Mouse (Mus musculus) hindbrain, embryonic 11.5 days (tissue): Measurements from ENCODE around the gene Nmbr. TPM values are rescaled to one million over a fixed set of nuclear protein-coding genes. Genes with fewer than 3 reads are reported as not detected.

ENCODE experiments used
- ATAC-seq: fragments of 200-750 bp; cut with Nextera tagmentation; 2 replicates; pipeline ENCODE4 v1.8.0; 2017; ENCODE audit warnings: mild to moderate bottlenecking, moderate TSS enrichment, moderate library complexity; ENCODE audit not compliant: low FRiP score
- DNase-seq: peaks from one replicate; pipeline ENCODE4 v3.0.0-alpha.2; 2015; ENCODE audit warnings: low spot score
- H3K27ac ChIP-seq: fragments of 300-500 bp; sonication (generic); 2 replicates; pipeline ENCODE4 v1.5.1; 2014; ENCODE audit warnings: mild to moderate bottlenecking, low read depth, low read length
- H3K27me3 ChIP-seq: fragments of 300-500 bp; sonication (generic); 2 replicates; pipeline ENCODE4 v1.6.1; 2014; ENCODE audit warnings: mild to moderate bottlenecking, low read length, moderate library complexity, mixed read lengths; ENCODE audit not compliant: control insufficient read depth, insufficient read depth
- H3K36me3 ChIP-seq: fragments of 300-500 bp; sonication (generic); 2 replicates; pipeline ENCODE4 v1.6.1; 2014; ENCODE audit warnings: mild to moderate bottlenecking, low read length, moderate library complexity, mixed read lengths; ENCODE audit not compliant: control insufficient read depth, insufficient read depth
- H3K4me1 ChIP-seq: fragments of 300-500 bp; sonication (generic); replicated peaks from 2 replicates; pipeline ENCODE4 v1.6.1; 2014; ENCODE audit warnings: low read length, mixed read lengths; ENCODE audit not compliant: control insufficient read depth, insufficient read depth
- H3K4me2 ChIP-seq: fragments of 300-500 bp; sonication (generic); replicated peaks from 2 replicates; pipeline ENCODE4 v1.6.1; 2014; ENCODE audit warnings: mild to moderate bottlenecking, low read depth, low read length
- H3K4me3 ChIP-seq: fragments of 300-500 bp; sonication (generic); 2 replicates; pipeline ENCODE4 v1.5.1; 2014; ENCODE audit warnings: low read depth, low read length
- H3K9ac ChIP-seq: fragments of 300-500 bp; sonication (generic); 2 replicates; pipeline ENCODE4 v1.6.1; 2014; ENCODE audit warnings: low read depth, low read length
- H3K9me3 ChIP-seq: fragments of 300-500 bp; sonication (generic); 2 replicates; pipeline ENCODE4 v1.6.1; 2016; ENCODE audit warnings: low read length; ENCODE audit not compliant: control insufficient read depth
- WGBS: fragments of 180-500 bp; shearing (Covaris S2); extraction: QIAGEN DNeasy Blood & Tissue Kit; methylation state at CpG from one replicate; pipeline ENCODE4 v1.1.7; 2014; 5-methylcytosine and 5-hydroxymethylcytosine counted together
- polyA plus RNA-seq: library from polyadenylated mRNA; unstranded; fragments of >200 nt; fragmentation: Nextera tagmentation; extraction: Ambion mirVana; gene quantifications from 2 replicates; pipeline ENCODE4 v1.2.1, GENCODE M21; 2014

Nmbr gene
- polyA plus RNA-seq, 1 experiment from 2014 or later: 0.77 TPM

DNA sequence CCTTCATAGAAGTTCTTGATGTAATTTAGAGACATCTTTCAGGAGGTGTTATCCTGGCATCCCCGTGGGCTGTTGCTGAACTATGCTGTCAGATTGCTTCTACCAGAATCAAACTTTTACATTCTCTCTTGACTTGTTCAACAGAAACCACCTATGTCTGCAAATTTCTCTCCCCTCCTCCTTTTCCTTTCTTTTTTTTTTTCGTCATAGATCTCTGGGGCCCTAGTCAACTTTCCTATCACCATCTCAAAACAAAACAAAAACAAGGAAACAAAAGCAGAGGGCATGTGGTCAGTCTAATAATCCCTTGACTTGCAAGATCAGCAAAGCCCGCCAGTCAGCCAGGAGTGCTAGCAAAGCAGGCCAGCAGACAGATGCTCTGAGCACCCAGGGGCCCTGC lies 12.7 kb downstream of the Nmbr start, which contains the start of gene Gje1:
TSS of gene Gje1 (minus strand) at position 101 of the 400 bp plus-strand sequence.
- ATAC-seq: no peak
- H3K27ac ChIP-seq: no peak within 1 kb of the TSS
- H3K36me3 ChIP-seq: no peaks in the 10 kb centered on the region
- H3K4me2 ChIP-seq: no peak within 1 kb of the TSS
- no peak within 1 kb of the TSS for H3K4me3 ChIP-seq
- WGBS: 65% methylated on average over 3 of the region's 3 CpGs
- H3K4me1 ChIP-seq: no peaks in the 10 kb centered on the region
- DNase-seq: no peak
- no peaks in the 10 kb centered on the region for H3K9me3 ChIP-seq
- no peaks in the 10 kb centered on the region for H3K27me3 ChIP-seq
- H3K9ac ChIP-seq: no peak within 1 kb of the TSS

DNA sequence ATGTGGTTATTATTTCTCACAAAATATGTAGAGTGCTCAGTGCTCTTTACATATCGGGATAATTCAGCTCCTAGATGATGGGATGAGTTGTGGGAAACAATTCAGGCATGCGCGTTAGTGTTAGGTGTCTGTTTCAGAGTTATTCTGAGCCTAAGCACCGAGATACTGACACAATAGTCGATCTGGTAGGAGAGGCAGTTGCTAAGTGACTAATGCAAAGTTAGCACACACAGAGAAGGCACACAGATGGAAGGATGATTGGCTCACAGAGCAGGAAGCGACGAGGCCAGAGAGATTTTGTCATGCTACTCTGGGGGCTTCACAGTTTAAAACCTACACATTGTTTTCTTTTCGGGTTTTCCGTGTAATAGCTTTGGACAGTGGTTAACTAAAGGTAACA lies 20.3 kb downstream of the Nmbr start:
- H3K4me3 ChIP-seq: no peak overlapping the region
- H3K27ac ChIP-seq: no peak overlapping the region
- H3K9ac ChIP-seq: no peak overlapping the region
- ATAC-seq (no peak), DNase-seq (no peak)
- H3K4me2 ChIP-seq: no peak overlapping the region
- 78% methylated on average over 9 of the region's 9 CpGs for WGBS
- H3K27me3 ChIP-seq: no peaks in the 10 kb centered on the region
- H3K9me3 ChIP-seq: no peaks in the 10 kb centered on the region
- H3K36me3 ChIP-seq: no peaks in the 10 kb centered on the region
- H3K4me1 ChIP-seq: no peaks in the 10 kb centered on the region

DNA sequence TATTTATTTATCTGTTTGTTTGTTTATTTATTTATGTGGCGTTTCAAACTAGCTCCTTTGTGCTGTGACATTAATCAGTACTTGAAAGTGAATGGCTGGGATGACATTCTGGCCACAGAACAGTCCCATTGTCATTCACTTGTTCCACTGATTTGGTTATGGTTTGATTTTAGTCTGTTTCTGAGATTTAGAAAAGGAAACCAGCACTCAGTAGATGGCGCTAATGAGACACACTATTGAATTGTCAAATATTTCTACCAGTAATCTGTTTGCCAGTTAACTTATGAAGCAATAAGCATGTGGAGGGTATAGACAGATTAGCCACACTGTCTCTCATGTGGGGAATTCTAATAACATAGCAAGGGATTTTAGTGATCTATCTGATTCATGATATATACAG lies 28.9 kb downstream of the Nmbr start:
- Histone ChIP-seq H3K9ac (no peak overlapping the region), H3K27me3 (no peaks in the 10 kb centered on the region), H3K4me3 (no peak overlapping the region), H3K4me1 (no peaks in the 10 kb centered on the region), H3K27ac (no peak overlapping the region), H3K36me3 (no peaks in the 10 kb centered on the region), H3K4me2 (no peak overlapping the region), H3K9me3 (no peaks in the 10 kb centered on the region)
- peak; percentile 43 for ATAC-seq
- DNase-seq: peak; percentile 74
- 11% methylated on average over 2 of the region's 2 CpGs for WGBS

DNA sequence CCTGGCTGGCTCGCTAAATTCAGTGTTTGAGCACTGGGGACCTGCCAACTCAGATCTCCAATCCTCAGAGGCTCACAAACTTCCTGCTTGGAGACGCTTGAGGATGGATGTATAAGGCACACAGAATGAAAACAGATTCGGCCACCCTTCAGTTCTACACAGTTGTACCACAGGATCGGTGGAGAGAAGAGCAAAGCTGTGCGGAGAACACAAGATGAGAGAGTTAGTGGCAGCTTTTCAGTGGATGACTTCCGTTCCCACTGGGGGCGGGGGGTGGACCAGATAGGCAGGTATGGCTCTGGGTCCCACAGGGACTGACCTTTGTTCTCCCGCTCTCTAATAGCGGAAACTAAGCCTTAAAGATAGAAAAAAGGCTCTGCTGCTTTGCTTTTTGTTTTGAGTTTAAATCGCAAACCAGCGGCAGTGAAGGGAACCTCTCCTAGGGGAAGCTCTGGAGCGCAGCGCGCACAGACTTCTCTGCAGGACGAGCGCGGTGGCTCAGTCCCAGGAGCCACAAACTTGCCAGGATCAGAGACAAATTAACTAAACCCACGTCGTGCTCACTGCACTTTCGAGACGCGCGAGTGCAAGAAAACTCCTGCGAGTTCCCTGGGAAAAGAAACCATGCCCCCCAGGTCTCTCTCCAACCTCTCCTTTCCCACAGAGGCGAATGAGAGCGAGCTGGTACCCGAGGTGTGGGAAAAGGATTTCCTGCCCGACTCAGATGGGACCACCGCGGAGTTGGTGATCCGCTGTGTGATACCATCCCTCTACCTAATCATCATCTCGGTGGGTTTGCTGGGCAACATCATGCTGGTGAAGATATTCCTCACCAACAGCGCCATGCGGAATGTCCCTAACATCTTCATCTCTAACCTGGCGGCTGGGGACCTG lies 54.5 kb downstream of the Nmbr start:
- H3K9ac ChIP-seq: no peak overlapping the region
- H3K36me3 ChIP-seq: no peaks in the 10 kb centered on the region
- H3K9me3 ChIP-seq: no peaks in the 10 kb centered on the region
- peak; percentile 63 for ATAC-seq
- peak overlapping the region; percentile 33 for H3K4me3 ChIP-seq
- 2% methylated on average over 35 of the region's 35 CpGs for WGBS
- no peak overlapping the region for H3K27ac ChIP-seq
- H3K4me2 ChIP-seq: peak overlapping the region; percentile 80
- peak; percentile 51 for DNase-seq
- H3K4me1 ChIP-seq: no peaks in the 10 kb centered on the region
- peaks cover 2% of the 10 kb centered on the region; the same call in 1 of the 2 replicates for H3K27me3 ChIP-seq

DNA sequence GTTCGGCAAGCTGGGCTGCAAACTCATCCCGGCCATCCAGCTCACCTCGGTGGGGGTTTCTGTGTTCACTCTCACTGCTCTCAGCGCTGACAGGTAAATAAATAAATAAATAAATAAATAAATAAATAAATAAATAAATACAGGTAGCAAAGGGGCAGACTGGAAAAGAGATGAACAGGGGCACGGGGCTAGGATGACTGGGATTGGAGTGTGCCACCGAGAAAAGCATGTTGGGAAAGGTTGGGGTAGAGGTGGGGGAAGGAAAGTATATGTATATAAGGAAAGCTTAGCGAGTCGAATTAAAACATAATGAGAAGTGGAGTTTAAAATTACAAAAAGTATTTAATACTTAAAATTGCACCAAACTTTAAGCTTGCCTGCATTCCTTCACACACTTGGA lies 55.2 kb downstream of the Nmbr start:
- no peak overlapping the region for H3K27ac ChIP-seq
- 24% methylated on average over 8 of the region's 8 CpGs for WGBS
- peak overlapping the region; percentile 80 for H3K4me2 ChIP-seq
- no peak overlapping the region for H3K9ac ChIP-seq
- DNase-seq: no peak
- H3K27me3 ChIP-seq: peaks cover 2% of the 10 kb centered on the region; the same call in 1 of the 2 replicates
- ATAC-seq: peak; percentile 11; the same call in 1 of the 2 replicates
- H3K4me3 ChIP-seq: peak overlapping the region; percentile 33
- no peaks in the 10 kb centered on the region for H3K9me3 ChIP-seq
- no peaks in the 10 kb centered on the region for H3K4me1 ChIP-seq
- H3K36me3 ChIP-seq: no peaks in the 10 kb centered on the region

DNA sequence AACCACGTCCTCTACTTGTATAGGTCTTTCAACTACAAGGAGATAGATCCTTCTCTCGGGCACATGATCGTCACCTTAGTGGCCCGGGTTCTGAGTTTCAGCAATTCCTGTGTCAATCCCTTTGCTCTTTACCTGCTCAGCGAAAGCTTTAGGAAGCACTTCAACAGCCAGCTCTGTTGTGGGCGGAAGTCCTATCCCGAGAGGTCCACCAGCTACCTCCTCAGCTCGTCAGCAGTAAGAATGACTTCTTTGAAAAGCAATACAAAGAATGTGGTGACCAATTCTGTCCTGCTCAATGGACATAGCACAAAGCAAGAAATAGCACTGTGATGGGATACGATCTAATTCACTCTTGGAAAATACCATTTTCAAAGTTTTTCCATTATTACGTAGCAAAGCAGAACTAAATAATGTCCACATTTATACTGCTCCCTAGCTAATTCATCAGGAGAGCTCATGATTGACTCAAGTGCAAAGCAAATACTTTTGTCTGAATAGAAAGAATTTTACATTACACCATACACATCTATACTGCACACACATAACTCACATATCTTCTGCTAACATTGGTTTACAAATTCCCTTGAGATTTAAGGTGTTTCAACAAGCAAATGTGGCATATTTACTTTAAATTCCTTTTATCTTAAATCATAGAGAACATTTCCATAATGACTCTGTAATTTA lies 65.0 kb downstream of the Nmbr start:
- Histone ChIP-seq H3K27ac (no peak overlapping the region), H3K4me2 (no peak overlapping the region), H3K9me3 (no peaks in the 10 kb centered on the region), H3K36me3 (no peaks in the 10 kb centered on the region), H3K4me3 (no peak overlapping the region), H3K27me3 (no peaks in the 10 kb centered on the region), H3K9ac (no peak overlapping the region), H3K4me1 (no peaks in the 10 kb centered on the region)
- ATAC-seq (no peak), DNase-seq (no peak)
- 89% methylated on average over 10 of the region's 10 CpGs for WGBS

DNA sequence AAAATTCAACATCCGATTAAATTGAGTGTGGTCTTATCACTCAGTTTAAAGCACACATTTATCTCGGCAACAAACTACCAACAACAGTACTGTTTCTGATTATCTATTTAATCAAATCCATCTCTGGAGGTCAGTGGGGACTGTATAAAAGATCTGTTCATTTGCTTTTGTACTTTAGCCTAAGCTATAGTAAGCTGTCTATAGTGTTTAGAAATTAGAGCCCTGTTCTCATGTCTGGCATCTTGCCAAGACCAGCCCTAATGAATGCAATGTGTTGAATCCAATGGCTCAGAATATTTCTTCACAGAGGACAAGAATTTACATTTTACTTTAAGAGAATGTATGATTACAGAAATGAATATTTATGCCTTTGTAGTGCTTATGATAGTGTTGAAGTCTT lies 69.1 kb downstream of the Nmbr start:
- H3K4me1 ChIP-seq: no peaks in the 10 kb centered on the region
- DNase-seq (peak; percentile 22), ATAC-seq (0 out of 2 replicates have a peak, but pooled peaks have one; percentile 59)
- 80% methylated on average over 2 of the region's 2 CpGs for WGBS
- H3K27ac ChIP-seq: no peak overlapping the region
- H3K9ac ChIP-seq: no peak overlapping the region
- no peak overlapping the region for H3K4me2 ChIP-seq
- no peaks in the 10 kb centered on the region for H3K9me3 ChIP-seq
- no peak overlapping the region for H3K4me3 ChIP-seq
- H3K27me3 ChIP-seq: no peaks in the 10 kb centered on the region
- H3K36me3 ChIP-seq: no peaks in the 10 kb centered on the region

DNA sequence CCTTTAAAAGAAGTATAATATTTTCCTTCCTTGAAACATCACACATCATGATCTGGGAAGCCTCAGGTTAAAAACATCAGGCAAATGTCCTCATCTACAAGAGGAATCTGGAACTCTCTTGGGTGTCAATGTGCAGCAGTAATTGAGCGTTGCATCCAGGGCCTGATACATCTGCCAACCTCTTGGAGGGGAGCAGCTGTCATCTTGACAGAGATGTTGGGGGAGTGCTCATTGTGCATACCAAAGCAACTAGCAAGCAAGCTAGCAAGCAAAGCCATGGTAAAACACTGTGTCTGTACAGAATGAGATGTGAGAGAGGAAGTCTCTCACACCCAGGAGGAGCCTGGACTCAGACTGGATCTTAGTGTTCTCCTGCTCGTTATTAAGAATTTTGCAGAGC lies 84.6 kb downstream of the Nmbr start:
- Histone ChIP-seq H3K4me2 (no peak overlapping the region), H3K36me3 (no peaks in the 10 kb centered on the region), H3K4me1 (no peaks in the 10 kb centered on the region), H3K4me3 (no peak overlapping the region), H3K27ac (no peak overlapping the region), H3K9ac (no peak overlapping the region), H3K27me3 (no peaks in the 10 kb centered on the region), H3K9me3 (no peaks in the 10 kb centered on the region)
- DNase-seq: peak; percentile 2
- ATAC-seq: peak; percentile 51; the same call in 1 of the 2 replicates
- WGBS: 69% methylated on average over 2 of the region's 2 CpGs
